Mouse (Mus musculus) heart, postnatal 10 days (tissue): ENCODE data around the gene Pnmal1. TPM values are rescaled to one million over a fixed set of nuclear protein-coding genes. Genes with fewer than 3 reads are reported as not detected.

Source experiments
- DNase-seq, 2 experiments: peaks; one replicate each; pipeline ENCODE4 v3.0.0; 2021
- intact Hi-C: fragments of 180-260 bp; cut with DNase I; formaldehyde crosslinking; loops from one replicate; pipeline ENCODE4 v1.15.1; 2025
- total RNA-seq, 2 experiments: library from RNA; stranded (reverse); gene quantifications; 2 replicates each; pipeline ENCODE4 v1.2.3; 2021

Gene Pnmal1
- not detected for total RNA-seq

- intact Hi-C loops: no loop called here
- no peak for DNase-seq
Measured at GRCm38 (mm10) chr7:16959539-16960187, at the start of gene Pnmal1. Pnmal1 (plus strand) TSS chr7:16959679.

- intact Hi-C loops: loop anchor here (5.0 kb wide), 1 partner anchor 48 kb away; no protein-coding TSS in a partner anchor
- DNase-seq: no peak
Measured at GRCm38 (mm10) chr7:16909909-16910308, 49.6 kb upstream of the Pnmal1 start.

- intact Hi-C loops: loop anchor here (5.0 kb wide), 1 partner anchor 50 kb away; no protein-coding TSS in a partner anchor
- DNase-seq: no peak
Measured at GRCm38 (mm10) chr7:16911904-16912303, 47.6 kb upstream of the Pnmal1 start.

- intact Hi-C loops: loop anchor here (5.0 kb wide), 1 partner anchor 50 kb away; no protein-coding TSS in a partner anchor
- peak in 1 of 2 experiments; percentile 51 for DNase-seq
Measured at GRCm38 (mm10) chr7:16912360-16912759, 47.1 kb upstream of the Pnmal1 start.

GRCm38 (mm10) chr7:16913806-16914452, 45.5 kb upstream of the Pnmal1 start:
- intact Hi-C loops: loop anchor here (1.0 to 5.0 kb wide), 2 partner anchors 19 to 52 kb away; no protein-coding TSS in a partner anchor
- peak; percentile 80 to 89 for DNase-seq

GRCm38 (mm10) chr7:16914453-16915343, 44.8 kb upstream of the Pnmal1 start:
- intact Hi-C loops: loop anchor here (5.0 kb wide), 1 partner anchor 52 kb away; no protein-coding TSS in a partner anchor
- no peak for DNase-seq

- DNase-seq: no peak
- intact Hi-C loops: no loop called here
Measured at GRCm38 (mm10) chr7:16915461-16916340, 43.8 kb upstream of the Pnmal1 start.

- intact Hi-C loops: no loop called here
- peak in 1 of 2 experiments; percentile 59 for DNase-seq
Measured at GRCm38 (mm10) chr7:16916342-16917265, 42.9 kb upstream of the Pnmal1 start.

- intact Hi-C loops: no loop called here
- DNase-seq: no peak
Measured at GRCm38 (mm10) chr7:16917447-16917846, 42.0 kb upstream of the Pnmal1 start.

GRCm38 (mm10) chr7:16918014-16918413, 41.5 kb upstream of the Pnmal1 start:
- DNase-seq: no peak
- intact Hi-C loops: no loop called here

- intact Hi-C loops: no loop called here
- DNase-seq: no peak
Measured at GRCm38 (mm10) chr7:16918670-16919069, 40.8 kb upstream of the Pnmal1 start.

GRCm38 (mm10) chr7:16919395-16920149, 39.9 kb upstream of the Pnmal1 start:
- intact Hi-C loops: loop anchor here (5.0 kb wide), 1 partner anchor 102 kb away; the partner anchor contains the start of genes Fkrp and Strn4
- no peak for DNase-seq

- intact Hi-C loops: loop anchor here (5.0 kb wide), 1 partner anchor 103 kb away; the partner anchor contains the start of genes Fkrp and Strn4
- no peak for DNase-seq
Measured at GRCm38 (mm10) chr7:16920150-16920579, 39.3 kb upstream of the Pnmal1 start.

GRCm38 (mm10) chr7:16920818-16921791, 38.4 kb upstream of the Pnmal1 start:
- intact Hi-C loops: loop anchor here (5.0 kb wide), 1 partner anchor 104 kb away; the partner anchor contains the start of genes Fkrp and Strn4
- peak in 1 of 2 experiments; percentile 48 for DNase-seq

GRCm38 (mm10) chr7:16921881-16922335, 37.6 kb upstream of the Pnmal1 start:
- no peak for DNase-seq
- intact Hi-C loops: loop anchor here (5.0 kb wide), 1 partner anchor 105 kb away; the partner anchor contains the start of genes Fkrp and Strn4

- intact Hi-C loops: loop anchor here (5.0 kb wide), 1 partner anchor 105 kb away; the partner anchor contains the start of genes Fkrp and Strn4
- DNase-seq: no peak
Measured at GRCm38 (mm10) chr7:16922360-16922973, 37.0 kb upstream of the Pnmal1 start.
